Mouse (Mus musculus) mouse trophoblast stem cell (cell line): ENCODE measurements at regions not wholly inside any gene's neighbourhood (a gene's known extent, or its start where the extent isn't known, plus 50 kb on each side); places are given as distances from the start of the nearest gene placed in this dataset.

Experiments
- in situ Hi-C, 2 experiments: fragments of 300-500 bp; cut with MseI, MboI; formaldehyde crosslinking; loops; 2 replicates in 1 of 2; 3 replicates in 1 of 2; pipeline ENCODE4 v1.15.1; 2025

DNA sequence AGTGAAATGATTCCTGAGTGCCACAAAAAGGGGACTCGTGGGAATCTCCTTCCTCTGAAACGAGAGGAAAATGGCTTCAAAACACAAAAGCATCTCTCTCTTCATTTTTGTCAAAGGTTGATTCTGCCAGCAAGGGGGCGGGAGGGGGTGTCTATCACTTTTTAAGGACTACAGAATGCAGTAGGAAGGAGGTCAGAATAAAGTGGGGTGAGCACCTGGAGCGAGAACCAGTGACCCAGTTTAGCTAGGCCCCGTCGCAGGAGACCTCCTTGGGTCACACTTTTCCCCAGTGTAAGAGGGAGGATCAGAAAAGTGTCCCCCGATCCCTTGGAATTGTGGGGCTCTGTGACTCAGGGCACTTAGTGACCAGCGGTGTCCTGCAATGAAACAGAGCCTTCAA is 133.1 kb downstream of the Tgfb2 start:
- in situ Hi-C loops: no loop called here

- in situ Hi-C loops: no loop called here
Observed at GRCm38 (mm10) chr1:186572092-186572491, 133.7 kb downstream of the Tgfb2 start.

GRCm38 (mm10) chr1:186568496-186568895 is 137.3 kb downstream of the Tgfb2 start:
- in situ Hi-C loops: no loop called here

DNA sequence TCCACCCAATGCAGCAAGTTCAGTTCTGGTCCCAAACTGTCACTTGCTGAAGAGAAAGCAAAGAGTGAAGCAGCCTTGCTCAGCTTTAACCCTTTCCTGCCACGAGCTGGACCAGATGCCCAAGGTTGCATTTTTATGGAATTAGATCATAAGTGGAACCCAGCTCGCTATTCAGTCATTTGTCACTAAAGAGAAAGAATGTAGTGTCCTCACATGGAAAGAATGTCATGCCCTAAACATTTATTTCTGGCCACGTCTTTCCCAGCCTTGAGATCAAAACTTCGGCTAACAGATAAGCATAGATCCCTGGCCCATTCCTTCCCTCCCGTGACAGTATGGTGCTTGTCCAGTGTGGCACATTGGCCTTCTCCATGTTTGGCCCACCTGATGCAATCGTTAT is 137.7 kb downstream of the Tgfb2 start:
- in situ Hi-C loops: no loop called here

GRCm38 (mm10) chr1:186567136-186567826 is 138.5 kb downstream of the Tgfb2 start:
- in situ Hi-C loops: no loop called here

GRCm38 (mm10) chr1:186562027-186562426 is 143.8 kb downstream of the Tgfb2 start:
- in situ Hi-C loops: no loop called here

- in situ Hi-C loops: no loop called here
Observed at GRCm38 (mm10) chr1:186555441-186555975, 150.3 kb downstream of the Tgfb2 start.

DNA sequence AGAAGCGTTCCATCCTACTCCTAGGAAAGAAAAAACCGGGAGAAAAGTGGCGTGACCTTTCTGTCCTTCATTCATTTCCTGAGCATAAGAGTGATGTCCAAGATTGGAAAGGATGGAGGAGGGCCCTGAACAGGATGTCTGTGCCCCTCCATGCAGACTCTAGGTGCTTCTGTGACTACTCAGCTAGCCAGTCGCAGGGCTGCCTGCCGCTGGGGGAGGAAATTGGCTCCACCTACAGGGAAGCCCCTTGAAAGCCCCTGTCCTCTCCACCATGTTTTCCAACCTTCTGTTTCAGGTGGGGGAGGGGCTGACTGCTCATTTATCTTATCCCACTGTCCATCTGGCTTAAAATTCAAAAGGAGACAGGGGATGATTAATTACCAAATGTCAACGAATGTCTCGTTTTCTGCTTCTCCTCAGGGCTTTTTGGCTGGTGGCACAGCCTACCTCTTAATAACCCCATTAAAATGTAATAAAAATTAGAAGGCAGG is 151.2 kb downstream of the Tgfb2 start:
- in situ Hi-C loops: no loop called here

DNA sequence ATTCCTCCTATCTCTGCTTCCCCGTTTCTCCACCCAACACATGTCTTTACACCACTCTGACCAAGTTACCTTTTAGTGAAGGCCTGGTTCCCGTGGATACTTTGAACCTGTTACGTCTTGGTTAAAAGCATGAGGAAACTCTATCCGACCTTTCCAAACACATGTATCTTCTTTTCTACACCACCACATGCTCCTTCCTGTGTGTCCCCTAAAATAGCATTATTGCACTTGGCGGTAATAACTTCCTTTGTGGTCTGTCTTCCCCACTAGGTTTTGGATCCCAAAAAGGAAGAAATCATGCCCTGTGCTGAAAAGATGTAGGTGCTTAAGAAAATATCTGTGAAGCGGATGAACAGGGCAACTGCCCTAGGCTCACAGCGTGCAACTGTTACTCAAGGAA is 153.1 kb downstream of the Tgfb2 start:
- in situ Hi-C loops: no loop called here

- in situ Hi-C loops: no loop called here
Observed at GRCm38 (mm10) chr1:186550265-186550885, 155.4 kb downstream of the Tgfb2 start.

DNA sequence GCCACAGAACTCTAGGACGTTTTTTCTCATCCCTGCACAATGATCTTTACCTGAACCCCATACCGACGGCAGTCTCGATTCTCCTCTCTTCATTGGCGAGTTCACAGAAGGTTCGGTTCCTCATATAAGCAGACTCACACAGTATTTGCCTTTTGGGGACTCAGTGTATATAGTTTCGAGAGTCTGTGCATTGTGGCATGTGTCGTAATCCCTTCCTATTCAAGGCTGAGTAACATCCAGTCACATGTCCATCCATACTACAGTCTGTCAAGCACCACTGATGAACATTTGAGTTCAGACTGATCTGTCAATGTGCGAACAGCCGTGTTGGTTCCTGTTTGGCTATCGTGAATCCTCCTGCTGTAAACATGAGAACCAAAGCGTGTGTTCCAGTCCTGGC is 156.6 kb downstream of the Tgfb2 start:
- in situ Hi-C loops: no loop called here

DNA sequence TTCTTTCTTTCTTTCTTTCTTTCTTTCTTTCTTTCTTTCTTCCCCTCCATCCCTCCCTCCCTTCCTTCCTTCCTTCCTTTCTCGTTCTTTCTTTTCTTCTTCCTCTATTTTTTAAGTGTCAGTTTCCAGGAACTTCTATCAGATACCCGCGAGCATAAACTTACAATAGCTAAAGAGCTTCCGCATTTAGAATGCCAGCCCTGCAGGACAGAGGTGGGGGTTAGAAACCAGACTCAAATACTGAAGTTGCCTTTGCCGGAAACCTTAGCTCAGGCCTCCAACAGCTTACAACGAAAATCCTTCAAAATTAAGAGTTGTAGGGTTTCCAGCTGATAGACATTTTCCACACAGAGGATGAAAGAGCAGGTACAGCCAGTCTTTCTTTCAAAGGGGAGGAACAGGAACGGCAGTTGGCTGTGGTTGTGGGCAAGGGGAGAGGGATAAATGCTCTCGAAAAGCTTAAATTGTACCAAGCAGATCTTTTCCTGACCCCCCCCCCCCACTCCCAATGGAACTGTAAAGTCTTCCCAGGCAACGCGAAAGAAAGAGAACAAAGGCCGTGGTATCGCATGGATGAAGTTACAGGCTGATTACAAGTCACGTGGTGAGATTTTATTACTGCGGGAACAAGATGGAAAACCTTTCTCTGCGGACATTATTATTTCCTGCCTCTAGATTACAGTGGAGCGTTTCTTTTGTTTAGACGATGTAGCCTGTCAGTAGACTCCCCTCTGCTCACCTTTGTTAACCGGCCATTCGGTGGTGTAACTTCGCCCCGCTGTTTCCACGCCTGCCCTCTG is 159.2 kb downstream of the Tgfb2 start:
- in situ Hi-C loops: no loop called here

GRCm38 (mm10) chr1:186540070-186540469 is 165.7 kb downstream of the Tgfb2 start:
- in situ Hi-C loops: no loop called here

DNA sequence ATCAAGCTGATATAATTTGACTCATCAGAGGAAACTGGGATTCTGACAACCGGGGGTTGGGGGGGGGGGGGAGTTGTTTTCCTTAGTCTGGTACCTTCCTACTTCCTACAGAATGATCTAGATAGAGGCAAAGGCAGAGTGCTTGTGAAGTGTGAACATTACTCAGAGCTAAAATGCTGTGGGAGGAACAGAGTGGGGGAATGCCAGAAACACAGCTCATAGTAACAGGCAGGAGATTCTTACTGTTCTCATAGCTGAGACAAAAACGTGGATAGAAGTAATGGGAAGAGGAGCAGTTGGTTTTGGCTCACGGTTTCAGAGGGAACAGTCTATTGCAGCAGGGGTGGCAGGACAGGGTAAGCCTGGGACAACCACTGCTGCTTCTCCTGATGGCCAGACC is 167.6 kb downstream of the Tgfb2 start:
- in situ Hi-C loops: no loop called here

- in situ Hi-C loops: no loop called here
Observed at GRCm38 (mm10) chr1:186515976-186516375, 189.8 kb downstream of the Tgfb2 start.

- in situ Hi-C loops: no loop called here
Observed at GRCm38 (mm10) chr1:186515071-186515470, 190.7 kb downstream of the Tgfb2 start.

GRCm38 (mm10) chr1:186513861-186514260 is 191.9 kb downstream of the Tgfb2 start:
- in situ Hi-C loops: no loop called here

GRCm38 (mm10) chr1:186510531-186510930 is 195.3 kb downstream of the Tgfb2 start:
- in situ Hi-C loops: no loop called here

DNA sequence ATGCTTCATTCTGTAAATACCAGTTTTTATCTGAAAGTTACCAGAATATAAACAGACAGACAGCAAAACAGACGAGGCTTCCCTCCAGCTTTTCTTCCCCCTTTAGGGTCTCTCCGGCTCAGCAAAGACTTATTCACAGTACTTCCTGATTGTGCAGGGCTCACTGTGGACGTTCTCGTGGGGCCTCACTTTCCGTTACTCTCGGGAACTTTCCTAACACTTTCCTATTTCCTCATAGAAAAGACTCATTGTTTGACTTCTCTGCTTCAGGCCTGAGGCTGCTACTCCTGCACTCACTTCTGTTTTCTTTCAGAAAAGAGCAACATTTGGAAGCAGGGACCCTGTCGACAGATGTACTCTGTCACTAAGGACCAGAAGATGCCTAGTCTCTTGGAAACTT is 197.4 kb downstream of the Tgfb2 start:
- in situ Hi-C loops: no loop called here

DNA sequence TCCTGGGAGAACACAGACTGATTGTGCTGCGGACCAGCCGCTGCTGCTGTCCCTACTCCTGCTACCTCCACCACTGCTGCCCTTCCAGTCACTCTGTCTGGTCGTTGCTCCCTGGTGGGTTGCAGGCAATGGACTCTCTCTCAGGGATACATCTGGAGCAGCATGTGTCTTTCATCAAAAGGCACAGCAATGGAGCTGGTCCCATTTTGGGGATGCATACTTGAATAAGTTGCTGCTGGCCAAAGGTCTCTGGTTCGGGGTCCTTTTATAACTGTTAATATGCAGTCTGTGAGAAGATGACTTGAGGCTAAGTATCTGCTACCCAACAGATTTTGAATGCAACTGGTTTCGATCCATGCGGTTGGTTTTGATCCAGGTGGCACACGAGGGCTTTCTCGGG is 197.8 kb downstream of the Tgfb2 start:
- in situ Hi-C loops: no loop called here

- in situ Hi-C loops: no loop called here
Observed at GRCm38 (mm10) chr1:186506517-186506916, 199.3 kb downstream of the Tgfb2 start.

GRCm38 (mm10) chr1:186505912-186506311 is 199.9 kb downstream of the Tgfb2 start:
- in situ Hi-C loops: no loop called here
